ENCODE assay signal across 8 mouse cellular contexts in the genomic region with DNA sequence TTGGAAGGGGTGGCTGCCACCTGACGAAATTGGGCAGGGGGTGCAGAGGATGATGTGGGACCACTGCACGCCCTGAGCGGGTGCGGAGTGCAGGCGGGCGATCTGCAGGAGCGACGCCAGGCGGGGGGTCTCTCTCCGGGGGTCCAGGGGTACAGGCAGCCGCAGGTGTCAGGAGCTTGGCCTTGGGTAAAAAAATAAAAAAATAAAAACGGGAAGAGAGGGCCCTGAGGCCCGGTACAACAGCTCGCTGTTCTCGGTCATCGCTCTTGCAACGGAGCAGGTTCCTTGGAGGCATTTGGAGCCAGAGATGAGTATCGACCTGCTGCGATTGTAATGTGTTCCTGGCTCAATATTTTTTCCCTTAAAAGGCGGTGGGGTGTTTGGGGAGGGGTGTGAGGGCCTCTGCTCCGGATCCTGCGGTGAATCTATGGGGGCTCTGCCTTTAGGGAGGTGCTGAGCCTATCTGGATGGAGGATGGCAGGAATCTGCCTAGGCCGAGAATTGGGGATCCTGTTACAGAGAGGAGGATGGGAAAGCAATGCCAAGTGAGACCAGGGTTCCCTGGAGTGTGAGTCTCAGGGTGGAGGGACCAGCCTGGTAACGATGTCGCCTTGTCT. TPM values are rescaled to one million over a fixed set of nuclear protein-coding genes. Genes with fewer than 3 reads are reported as not detected.
DNase-seq lines count a peak whose midpoint lies in the region; ATAC-seq and TF ChIP-seq lines count a peak whose summit lies in the region.

No protein-coding gene starts in this region.

- TF ChIP-seq EP300 in lung, postnatal 0 days (IDR thresholded peaks at IDR 0.05): no peak

- H3K4me3 ChIP-seq in lung, postnatal 0 days (ENCODE audit: low read depth, low read length): peak overlapping the region; percentile 51
- H3K4me3 ChIP-seq in limb, embryonic 14.5 days (replicated peaks; ENCODE audit: low read length): peak overlapping the region; percentile 65

- no peak for TF ChIP-seq CTCF in lung, postnatal 0 days (IDR thresholded peaks at IDR 0.05)

- no peak overlapping the region for H3K9ac ChIP-seq in lung, postnatal 0 days (replicated peaks; ENCODE audit: low read depth)
- H3K9ac ChIP-seq in limb, embryonic 14.5 days (ENCODE audit: low read depth, low read length, severe bottlenecking): peak overlapping the region; percentile 58

- TF ChIP-seq POLR2A in limb, embryonic 14.5 days (IDR thresholded peaks at IDR 0.05; ENCODE audit: borderline replicate concordance, extremely low read depth, insufficient read depth, insufficient read length): no peak

- WGBS in lung, postnatal 0 days: 4% methylated on average over 25 of the region's 25 CpGs
- 2% methylated on average over 25 of the region's 25 CpGs for WGBS in limb, embryonic 14.5 days

- H3K36me3 ChIP-seq in lung, postnatal 0 days (ENCODE audit: insufficient read depth, low read length): no peaks in the 10 kb centered on the region; the same call in 1 of the 2 replicates
- H3K36me3 ChIP-seq in limb, embryonic 14.5 days (ENCODE audit: control insufficient read depth, insufficient read depth, low read length): no peaks in the 10 kb centered on the region

- no peak for ATAC-seq in lung, postnatal 0 days
- ATAC-seq in frontal cortex, adult (ENCODE audit: low TSS enrichment): peak; percentile 28
- ATAC-seq in limb, embryonic 14.5 days (ENCODE audit: low FRiP score, low read depth): no peak
- ATAC-seq in activated CD4-positive, CD25-positive, alpha-beta regulatory T cell, adult 4 months: no peak

- peak; percentile 46 to 58 for DNase-seq in adrenal gland, adult (ENCODE audit: inconsistent age in 2 of 2, low spot score in 1 of 2)
- no peak for DNase-seq in adrenal gland, adult 8-10 months
- no peak for DNase-seq in lung, postnatal 0 days (ENCODE audit: low spot score)
- DNase-seq in lung, postnatal 4 days: no peak
- DNase-seq in limb, embryonic 14.5 days (ENCODE audit: low spot score): no peak
- DNase-seq in retina, postnatal 1 day: peak; percentile 35

- no peaks in the 10 kb centered on the region for H3K4me1 ChIP-seq in lung, postnatal 0 days (ENCODE audit: insufficient read depth, low read depth, low read length)
- H3K4me1 ChIP-seq in limb, embryonic 14.5 days (ENCODE audit: control insufficient read depth, insufficient read depth, low read length): peaks cover 3% of the 10 kb centered on the region

- H3K4me2 ChIP-seq in lung, postnatal 0 days (replicated peaks; ENCODE audit: low read depth, low read length): peak overlapping the region; percentile 91
- peak overlapping the region; percentile 93 for H3K4me2 ChIP-seq in limb, embryonic 14.5 days (replicated peaks; ENCODE audit: low read depth, low read length, severe bottlenecking)

- no peaks in the 10 kb centered on the region for H3K9me3 ChIP-seq in lung, postnatal 0 days (ENCODE audit: low read length)
- no peaks in the 10 kb centered on the region for H3K9me3 ChIP-seq in limb, embryonic 14.5 days (ENCODE audit: control insufficient read depth, low read length)

- H3K27ac ChIP-seq in lung, postnatal 0 days (ENCODE audit: low read length): no peak overlapping the region
- no peak overlapping the region for H3K27ac ChIP-seq in limb, embryonic 14.5 days (replicated peaks; ENCODE audit: low read depth, low read length)

- 0 out of 2 replicates have a peak, but pooled peaks cover 10% of the 10 kb centered on the region for H3K27me3 ChIP-seq in lung, postnatal 0 days (replicated peaks; ENCODE audit: insufficient read depth, low read length)
- H3K27me3 ChIP-seq in limb, embryonic 14.5 days (ENCODE audit: control insufficient read depth, insufficient read depth, low read length): peaks cover 14% of the 10 kb centered on the region

RNA-seq across cellular contexts. Expression of gene Gnaz, which starts 0.8 kb away (rescaled TPM):
- 10 to 100 TPM in 2 of 4 experiments, 1 to 10 TPM in 2; 3.6 to 14.9 (median 8.5) TPM for total RNA-seq in adrenal gland, adult 8-10 months (2022)
- polyA plus RNA-seq in lung, postnatal 0 days (2015; fragmentation: Nextera tagmentation; extraction: Ambion mirVana): 2.2 TPM in 2 replicates
- 2.1 and 3.1 TPM in 2 replicates for polyA plus RNA-seq in limb, embryonic 14.5 days (2012; rRNA removed)
- 2.9 and 3.0 TPM in 2 replicates for polyA plus RNA-seq in limb, embryonic 14.5 days (2014; fragmentation: Nextera tagmentation; extraction: Ambion mirVana)
- polyA plus RNA-seq in activated CD4-positive, CD25-positive, alpha-beta regulatory T cell, adult 4 months (2017; shearing (Covaris generic)): not detected

Comparison
In these comparisons a context has a peak if more than half of its experiments do, and no peak if none do; other contexts are left out.
1. DNase-seq: peak in adrenal gland, adult (2 of 2) and retina, postnatal 1 day (single experiment); none in adrenal gland, adult 8-10 months (single experiment), lung, postnatal 0 days (single experiment), lung, postnatal 4 days (0 of 2) and limb, embryonic 14.5 days (single experiment).